Mouse (Mus musculus) midbrain, embryonic 14.5 days (tissue): ENCODE data around the gene Dld. TPM values are rescaled to one million over a fixed set of nuclear protein-coding genes. Genes with fewer than 3 reads are reported as not detected.

ENCODE experiments used
- ATAC-seq: fragments of 200-750 bp; cut with Nextera tagmentation; 2 replicates; pipeline ENCODE4 v1.8.0; 2017; ENCODE audit warnings: moderate number of reproducible peaks, moderate library complexity; ENCODE audit not compliant: low FRiP score, low TSS enrichment
- DNase-seq: peaks from one replicate; pipeline ENCODE4 v3.0.0-alpha.2; 2015
- H3K27ac ChIP-seq: fragments of 300-500 bp; sonication (generic); replicated peaks from 2 replicates; pipeline ENCODE4 v1.5.1; 2014; ENCODE audit warnings: mild to moderate bottlenecking, low read depth, low read length, moderate library complexity
- H3K27me3 ChIP-seq: fragments of 300-500 bp; sonication (generic); 2 replicates; pipeline ENCODE4 v1.6.1; 2014; ENCODE audit warnings: low read length, control low read depth, mixed read lengths; ENCODE audit not compliant: control insufficient read depth, insufficient read depth
- H3K36me3 ChIP-seq: fragments of 300-500 bp; sonication (generic); 2 replicates; pipeline ENCODE4 v1.6.1; 2014; ENCODE audit warnings: low read length, control low read depth; ENCODE audit not compliant: control insufficient read depth, insufficient read depth
- H3K4me1 ChIP-seq: fragments of 300-500 bp; sonication (generic); 2 replicates; pipeline ENCODE4 v1.6.1; 2014; ENCODE audit warnings: mild to moderate bottlenecking, antibody characterized with exemption, low read length, control low read depth; ENCODE audit not compliant: control insufficient read depth, insufficient read depth
- H3K4me2 ChIP-seq: fragments of 300-500 bp; sonication (generic); 2 replicates; pipeline ENCODE4 v1.6.1; 2014; ENCODE audit warnings: mild to moderate bottlenecking, low read length, moderate library complexity
- H3K4me3 ChIP-seq: fragments of 300-500 bp; sonication (generic); replicated peaks from 2 replicates; pipeline ENCODE4 v1.5.1; 2014; ENCODE audit warnings: low read depth, low read length
- H3K9ac ChIP-seq: fragments of 300-500 bp; sonication (generic); replicated peaks from 2 replicates; pipeline ENCODE4 v1.6.1; 2014; ENCODE audit warnings: mild to moderate bottlenecking, low read length, moderate library complexity
- H3K9me3 ChIP-seq: fragments of 300-500 bp; sonication (generic); 2 replicates; pipeline ENCODE4 v1.6.1; 2016; ENCODE audit warnings: low read length, control low read depth, mixed read lengths; ENCODE audit not compliant: control insufficient read depth
- WGBS: fragments of 180-500 bp; shearing (Covaris S2); extraction: QIAGEN DNeasy Blood & Tissue Kit; methylation state at CpG from one replicate; pipeline ENCODE4 v1.1.7; 2014; 5-methylcytosine and 5-hydroxymethylcytosine counted together
- polyA plus RNA-seq: library from polyadenylated mRNA; unstranded; fragments of >200 nt; fragmentation: Nextera tagmentation; extraction: Ambion mirVana; gene quantifications from 2 replicates; pipeline ENCODE4 v1.2.1, GENCODE M21; 2014

The Dld gene
- polyA plus RNA-seq, 1 experiment from 2014 or later: 121 TPM

DNA sequence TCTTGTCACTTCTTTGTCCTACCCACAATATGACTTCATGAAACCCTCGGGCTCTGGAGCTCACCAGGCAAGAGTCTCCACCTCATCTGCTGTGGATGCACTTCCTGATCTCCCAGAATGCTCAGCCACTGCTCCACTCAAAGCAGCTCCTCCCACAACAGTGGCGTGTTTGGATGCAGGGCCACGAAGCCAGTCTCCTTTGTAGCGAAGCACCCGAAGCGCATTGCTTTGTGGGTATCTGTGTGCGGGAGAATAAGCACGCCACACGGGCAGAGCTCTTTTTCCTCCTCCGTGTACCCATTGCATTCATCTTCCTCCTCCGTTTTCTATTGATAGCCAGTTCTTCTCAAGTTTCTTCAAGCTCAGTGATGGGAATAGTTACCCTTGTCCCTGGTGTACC, 26.0 kb upstream of the Dld start:
- 80% methylated on average over 11 of the region's 11 CpGs for WGBS
- ATAC-seq: no peak
- no peak overlapping the region for H3K4me3 ChIP-seq
- peak; percentile 9 for DNase-seq
- no peaks in the 10 kb centered on the region for H3K36me3 ChIP-seq
- no peaks in the 10 kb centered on the region for H3K9me3 ChIP-seq
- no peak overlapping the region for H3K27ac ChIP-seq
- no peaks in the 10 kb centered on the region for H3K27me3 ChIP-seq
- peaks cover 7% of the 10 kb centered on the region for H3K4me1 ChIP-seq
- no peak overlapping the region for H3K4me2 ChIP-seq
- H3K9ac ChIP-seq: no peak overlapping the region

DNA sequence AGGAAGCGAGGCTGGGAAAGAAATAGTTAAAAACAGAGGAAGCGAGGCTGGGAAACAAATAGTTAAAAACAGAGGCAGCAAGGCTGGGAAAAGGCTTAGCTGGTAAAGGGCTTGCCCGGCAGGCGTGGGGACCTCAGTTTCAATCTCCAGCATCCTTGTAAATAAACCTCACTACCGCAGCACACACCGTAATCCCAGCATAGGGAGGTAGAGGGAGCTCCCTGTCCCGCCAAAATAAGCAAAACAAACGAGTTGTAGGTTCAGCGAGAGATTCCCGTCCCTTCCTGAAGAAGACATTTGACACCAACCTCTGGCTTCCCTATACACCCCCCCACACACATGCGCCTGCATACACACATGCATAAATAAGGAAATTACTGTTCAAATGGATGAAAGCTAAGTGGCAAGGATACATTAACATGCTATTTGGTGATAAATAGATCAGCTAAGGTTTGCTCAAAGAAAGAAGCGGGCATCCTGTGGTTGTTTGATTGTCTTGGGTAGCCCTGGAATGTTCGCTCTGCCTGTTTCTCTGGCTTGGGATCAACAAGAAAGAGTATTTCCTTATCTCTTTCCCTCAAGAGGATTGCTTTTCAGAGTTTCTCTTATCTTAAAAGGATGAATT, 25.2 kb upstream of the Dld start:
- 14% methylated on average over 13 of the region's 13 CpGs for WGBS
- DNase-seq: peak; percentile 72
- Histone ChIP-seq H3K4me1 (peaks cover 7% of the 10 kb centered on the region), H3K4me2 (peak overlapping the region; percentile 53), H3K4me3 (peak overlapping the region; percentile 23), H3K27me3 (no peaks in the 10 kb centered on the region), H3K36me3 (no peaks in the 10 kb centered on the region), H3K9ac (peak overlapping the region; percentile 25; the same call in 1 of the 2 replicates), H3K27ac (0 out of 2 replicates have a peak overlapping the region, but pooled peaks have one; percentile 27), H3K9me3 (no peaks in the 10 kb centered on the region)
- ATAC-seq: peak; percentile 48; the same call in 1 of the 2 replicates

- WGBS: 82% methylated on average over 4 of the region's 4 CpGs
- ATAC-seq: no peak
- Histone ChIP-seq H3K9ac (no peak overlapping the region), H3K36me3 (no peaks in the 10 kb centered on the region), H3K27ac (no peak overlapping the region), H3K4me1 (peaks cover 7% of the 10 kb centered on the region), H3K9me3 (no peaks in the 10 kb centered on the region), H3K4me2 (no peak overlapping the region), H3K27me3 (no peaks in the 10 kb centered on the region), H3K4me3 (no peak overlapping the region)
- DNase-seq: no peak
Observed at GRCm38 (mm10) chr12:31375283-31375615, 24.0 kb upstream of the Dld start.

- no peaks in the 10 kb centered on the region for H3K27me3 ChIP-seq
- ATAC-seq (peak; percentile 84), DNase-seq (peak; percentile 94)
- H3K27ac ChIP-seq: no peak overlapping the region
- no peak overlapping the region for H3K4me3 ChIP-seq
- peaks cover 7% of the 10 kb centered on the region for H3K4me1 ChIP-seq
- no peaks in the 10 kb centered on the region for H3K36me3 ChIP-seq
- no peaks in the 10 kb centered on the region for H3K9me3 ChIP-seq
- H3K9ac ChIP-seq: no peak overlapping the region; the same call in 1 of the 2 replicates
- 36% methylated on average over 9 of the region's 9 CpGs for WGBS
- H3K4me2 ChIP-seq: peak overlapping the region; percentile 37
Observed at GRCm38 (mm10) chr12:31374603-31375282, 23.5 kb upstream of the Dld start.

- Histone ChIP-seq H3K4me1 (no peaks in the 10 kb centered on the region), H3K4me2 (no peak overlapping the region), H3K27me3 (no peaks in the 10 kb centered on the region), H3K9ac (no peak overlapping the region), H3K4me3 (no peak overlapping the region), H3K27ac (no peak overlapping the region), H3K36me3 (no peaks in the 10 kb centered on the region), H3K9me3 (no peaks in the 10 kb centered on the region)
- 89% methylated on average over 7 of the region's 7 CpGs for WGBS
- ATAC-seq (no peak), DNase-seq (no peak)
Observed at GRCm38 (mm10) chr12:31369656-31370055, 18.4 kb upstream of the Dld start.

GRCm38 (mm10) chr12:31369118-31369517, 17.9 kb upstream of the Dld start:
- WGBS: 88% methylated on average over 1 of the region's 1 CpGs

GRCm38 (mm10) chr12:31367721-31368120, 16.5 kb upstream of the Dld start:
- WGBS: 84% methylated on average over 5 of the region's 5 CpGs
- H3K36me3 ChIP-seq: no peaks in the 10 kb centered on the region

More at GRCm38 (mm10) chr12:31369118-31369517, 17.9 kb upstream of the Dld start:
- ATAC-seq: no peak
- H3K27ac ChIP-seq: no peak overlapping the region
- no peaks in the 10 kb centered on the region for H3K9me3 ChIP-seq
- no peak overlapping the region for H3K9ac ChIP-seq
- no peak overlapping the region for H3K4me3 ChIP-seq
- H3K36me3 ChIP-seq: no peaks in the 10 kb centered on the region
- H3K4me1 ChIP-seq: no peaks in the 10 kb centered on the region
- peak; percentile 15 for DNase-seq
- H3K4me2 ChIP-seq: no peak overlapping the region
- no peaks in the 10 kb centered on the region for H3K27me3 ChIP-seq

DNA sequence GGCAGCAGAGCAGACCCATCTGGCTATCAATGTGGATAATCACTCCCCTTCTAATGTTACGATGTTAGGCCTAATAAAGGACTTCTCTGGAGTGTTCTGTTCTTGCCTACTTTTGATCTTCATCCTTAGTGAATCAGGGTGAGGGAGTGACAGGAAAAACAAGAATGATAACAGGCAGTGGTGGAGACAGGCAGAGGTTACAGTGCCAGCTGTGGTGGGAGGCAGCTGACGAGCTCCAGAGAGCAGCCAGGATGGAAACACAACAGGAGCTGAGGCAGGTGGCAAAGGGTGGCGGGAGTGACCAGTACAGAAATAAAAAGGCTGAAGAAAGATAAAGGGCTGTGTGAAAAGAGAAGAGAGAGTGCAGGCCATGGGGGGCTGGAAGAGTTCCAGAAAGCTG, 15.2 kb upstream of the Dld start:
- Histone ChIP-seq H3K27ac (no peak overlapping the region), H3K9ac (no peak overlapping the region), H3K4me2 (no peak overlapping the region), H3K27me3 (no peaks in the 10 kb centered on the region), H3K9me3 (no peaks in the 10 kb centered on the region), H3K36me3 (no peaks in the 10 kb centered on the region), H3K4me1 (no peaks in the 10 kb centered on the region), H3K4me3 (no peak overlapping the region)
- WGBS: 70% methylated on average over 3 of the region's 3 CpGs
- DNase-seq (no peak), ATAC-seq (no peak)

More at GRCm38 (mm10) chr12:31367721-31368120, 16.5 kb upstream of the Dld start:
- Histone ChIP-seq H3K9ac (no peak overlapping the region), H3K27ac (no peak overlapping the region), H3K27me3 (no peaks in the 10 kb centered on the region), H3K9me3 (no peaks in the 10 kb centered on the region), H3K4me3 (no peak overlapping the region), H3K4me2 (no peak overlapping the region), H3K4me1 (no peaks in the 10 kb centered on the region)
- ATAC-seq: no peak
- no peak for DNase-seq
